Mouse (Mus musculus) left cerebral cortex, postnatal 14 days (tissue): ENCODE results near the gene Bnip2. TPM values are rescaled to one million over a fixed set of nuclear protein-coding genes. Genes with fewer than 3 reads are reported as not detected.
"Not testable (repeated sequence)": the region's sequence is repeated elsewhere in the genome, so short reads cannot be mapped to it uniquely, and the experiment has no call there.

ENCODE experiments used
- DNase-seq, 2 experiments: peaks; one replicate each; pipeline ENCODE4 v3.0.0; 2021 to 2022; ENCODE audit warnings: low spot score in 2 of 2, mixed read lengths in 1 of 2
- intact Hi-C: fragments of 180-260 bp; cut with DNase I; formaldehyde crosslinking; loops from one replicate; pipeline ENCODE4 v1.15.1; 2025
- total RNA-seq, 2 experiments: library from RNA; stranded (reverse); gene quantifications; 2 replicates each; pipeline ENCODE4 v1.2.3; 2021

Gene Bnip2
- total RNA-seq, 2 experiments from 2014 or later: 43.2 to 44.6 TPM

DNA sequence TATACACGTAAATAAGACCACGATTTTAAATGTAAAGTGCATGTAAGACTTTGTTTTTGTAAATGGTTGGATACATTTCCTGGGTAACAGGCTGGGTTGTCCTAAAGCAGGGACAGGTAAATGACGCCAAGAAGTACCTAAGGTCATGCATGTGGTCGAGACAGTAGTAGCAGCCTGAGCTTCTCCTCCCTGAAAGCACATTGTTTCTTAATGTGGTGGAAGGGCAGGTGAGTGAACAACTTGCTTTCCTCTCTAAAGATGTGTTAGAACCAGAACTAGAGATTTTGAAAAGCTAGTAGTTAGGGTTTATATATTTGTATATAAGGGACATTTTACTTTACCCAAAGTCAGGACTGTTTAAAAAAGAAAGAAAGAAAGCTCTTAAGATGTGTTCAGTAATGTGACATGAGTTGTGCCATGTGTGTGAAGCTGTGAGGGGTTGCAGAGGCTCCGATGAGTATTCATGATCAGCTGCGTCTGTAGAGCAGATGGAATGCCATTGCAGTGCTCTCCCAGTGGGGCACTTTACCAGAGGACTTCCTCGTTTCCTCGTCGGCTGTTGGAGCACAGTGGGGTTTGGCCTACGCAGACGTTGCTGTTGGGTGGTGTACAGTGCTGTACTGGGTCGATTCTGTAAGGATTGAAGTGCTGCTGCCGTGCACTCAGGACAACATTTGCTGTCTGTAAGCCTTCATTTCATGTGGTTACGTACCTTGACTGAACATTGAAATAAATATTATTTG lies 18.4 kb downstream of the Bnip2 start:
- intact Hi-C loops: no loop called here
- DNase-seq: no peak

DNA sequence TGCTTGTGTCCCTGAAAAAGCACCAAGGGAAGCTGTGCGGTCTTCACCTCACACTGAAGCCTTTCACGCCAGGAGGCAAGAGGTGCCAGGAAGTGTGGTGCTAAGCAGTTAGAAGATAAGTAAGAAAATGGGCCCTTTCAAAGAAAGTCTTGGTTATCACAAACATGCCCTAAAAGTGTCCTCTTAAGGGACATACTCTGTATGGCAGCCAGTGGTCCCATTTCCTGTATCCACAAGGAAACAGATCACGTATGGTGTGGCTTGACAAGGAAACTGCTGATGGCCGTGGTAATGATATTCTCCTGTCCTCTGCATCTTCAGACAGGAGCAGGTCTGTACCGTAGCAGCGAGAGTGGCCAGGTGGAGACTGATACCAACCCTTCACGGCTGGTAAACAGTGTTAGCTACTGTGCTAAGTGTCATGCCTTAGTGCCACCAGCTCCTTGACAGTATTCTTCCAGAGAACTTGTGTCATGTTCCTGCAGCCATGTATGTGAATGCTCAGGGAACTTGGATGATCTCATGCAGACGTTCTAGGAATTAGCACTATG lies 20.6 kb downstream of the Bnip2 start:
- DNase-seq: no peak
- intact Hi-C loops: no loop called here

- intact Hi-C loops: no loop called here
- DNase-seq: no peak
Measured at GRCm38 (mm10) chr9:70010781-70011473, 21.7 kb downstream of the Bnip2 start.

DNA sequence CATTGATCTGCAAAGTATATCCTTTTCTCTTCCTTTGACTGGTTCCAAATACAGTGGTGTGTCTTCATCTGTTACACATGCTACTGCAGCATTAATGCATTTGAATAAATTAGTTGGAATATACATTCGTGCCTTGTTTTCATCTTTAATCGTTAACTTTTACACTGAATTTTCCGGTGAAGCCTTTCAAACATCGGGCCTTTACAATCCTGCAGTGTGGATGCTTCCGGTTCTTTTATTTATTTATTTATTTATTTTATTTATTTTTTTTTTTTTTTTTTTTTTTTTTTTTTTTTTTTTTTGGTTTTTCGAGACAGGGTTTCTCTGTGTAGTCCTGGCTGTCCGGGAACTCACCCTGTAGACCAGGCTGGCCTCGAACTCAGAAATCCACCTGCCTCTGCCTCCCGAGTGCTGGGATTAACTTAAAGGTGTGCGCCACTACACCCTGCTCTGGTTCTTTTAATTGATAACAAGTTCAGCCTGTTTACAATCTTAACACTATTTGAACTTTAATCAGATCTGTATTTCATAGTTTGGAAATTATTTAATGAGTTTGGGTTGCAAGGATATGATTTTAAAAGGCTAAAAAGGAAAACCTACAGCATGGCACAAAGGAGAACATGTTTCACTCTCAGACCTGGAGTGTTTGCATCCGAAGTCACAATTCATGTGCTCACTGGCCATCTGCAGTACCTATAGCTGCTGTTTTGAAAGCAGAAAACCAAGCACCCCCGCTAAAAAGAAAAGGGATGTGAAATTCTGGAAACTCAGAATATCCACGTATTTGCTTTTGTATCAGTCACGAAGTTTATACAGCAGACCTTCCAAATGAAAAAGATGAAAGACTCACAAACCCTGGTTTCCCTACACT lies 22.5 kb downstream of the Bnip2 start:
- intact Hi-C loops: no loop called here
- no peak for DNase-seq

- intact Hi-C loops: no loop called here
- peak; percentile 91 to 94 for DNase-seq
Measured at GRCm38 (mm10) chr9:70012408-70012901, 23.2 kb downstream of the Bnip2 start, which contains the start of gene Gtf2a2. Gene Gtf2a2 (plus strand): TSS chr9:70012550.

DNA sequence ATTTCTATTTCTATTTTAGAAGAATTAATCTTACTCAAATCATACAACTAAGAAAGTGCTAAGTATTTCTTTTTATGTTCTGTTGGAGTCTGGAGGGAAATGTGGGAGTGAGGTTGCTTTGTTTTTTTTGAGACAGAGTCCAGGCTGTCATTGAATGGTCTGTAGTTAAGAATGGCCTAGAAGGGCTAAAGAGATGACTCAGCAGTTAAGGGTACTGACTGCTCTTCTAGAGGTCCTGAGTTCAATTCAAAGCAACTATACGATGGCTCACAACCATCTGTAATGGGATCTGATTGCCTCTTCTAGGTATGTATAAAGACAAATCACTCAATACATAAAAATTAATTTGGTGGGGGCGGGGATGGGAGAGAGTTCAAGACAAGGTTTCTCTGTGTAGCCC lies 26.4 kb downstream of the Bnip2 start:
- intact Hi-C loops: loop anchor here (5.0 kb wide), 1 partner anchor 62 kb away; no protein-coding TSS in a partner anchor
- DNase-seq: no peak

- peak in 1 of 2 experiments; percentile 35 for DNase-seq
- intact Hi-C loops: loop anchor here (5.0 kb wide), 1 partner anchor 58 kb away; no protein-coding TSS in a partner anchor
Measured at GRCm38 (mm10) chr9:70018879-70019278, 29.6 kb downstream of the Bnip2 start.

GRCm38 (mm10) chr9:70021610-70022009 lies 32.3 kb downstream of the Bnip2 start:
- no peak for DNase-seq
- intact Hi-C loops: no loop called here

- DNase-seq: no peak
- intact Hi-C loops: no loop called here
Measured at GRCm38 (mm10) chr9:70022083-70022482, 32.8 kb downstream of the Bnip2 start.

- intact Hi-C loops, DNase-seq: not testable (repeated sequence)
Measured at GRCm38 (mm10) chr9:70023615-70024014, 34.3 kb downstream of the Bnip2 start.

DNA sequence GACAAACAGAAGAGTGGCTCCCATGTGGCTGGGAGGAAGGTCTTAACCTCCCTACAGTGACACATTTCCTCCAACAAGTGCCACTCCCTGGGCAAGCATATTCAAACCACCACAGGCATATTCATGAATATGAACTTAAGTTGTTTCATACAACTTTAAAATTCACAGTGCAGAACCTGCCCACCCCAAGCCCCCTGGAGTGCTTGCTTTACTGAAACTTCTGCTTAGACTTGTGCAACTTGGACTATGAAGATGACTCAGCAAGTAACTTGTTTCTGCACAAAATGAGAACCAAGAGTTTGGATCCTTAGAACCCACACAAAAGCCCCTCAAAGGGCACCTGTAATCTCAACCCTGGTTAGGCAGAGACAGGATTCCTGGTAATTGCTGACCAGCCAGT lies 35.4 kb downstream of the Bnip2 start:
- no peak for DNase-seq
- intact Hi-C loops: no loop called here

GRCm38 (mm10) chr9:70025365-70026012 lies 36.2 kb downstream of the Bnip2 start:
- DNase-seq: no peak
- intact Hi-C loops: no loop called here

DNA sequence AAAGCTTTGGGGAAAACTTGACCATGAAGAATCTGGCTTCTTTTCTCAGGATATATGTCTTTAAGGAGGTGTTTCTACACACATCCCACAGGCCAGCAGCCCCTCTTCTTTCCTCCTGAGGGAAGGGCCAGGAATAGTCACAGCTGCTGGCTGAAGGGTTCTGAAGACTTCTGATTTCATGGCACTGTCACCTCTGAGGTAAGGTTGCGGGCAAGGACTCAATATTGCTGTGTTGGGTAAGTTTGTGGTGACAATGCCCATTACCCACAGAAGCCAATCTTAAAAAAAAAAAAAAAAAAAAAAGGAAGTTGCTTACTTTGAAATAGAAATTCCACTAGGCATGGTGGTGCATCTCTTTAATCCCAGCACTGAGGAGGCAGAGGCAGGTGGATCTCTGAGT lies 42.9 kb downstream of the Bnip2 start:
- DNase-seq: no peak
- intact Hi-C loops: no loop called here

GRCm38 (mm10) chr9:70033056-70033455 lies 43.8 kb downstream of the Bnip2 start:
- intact Hi-C loops: no loop called here
- DNase-seq: no peak

DNA sequence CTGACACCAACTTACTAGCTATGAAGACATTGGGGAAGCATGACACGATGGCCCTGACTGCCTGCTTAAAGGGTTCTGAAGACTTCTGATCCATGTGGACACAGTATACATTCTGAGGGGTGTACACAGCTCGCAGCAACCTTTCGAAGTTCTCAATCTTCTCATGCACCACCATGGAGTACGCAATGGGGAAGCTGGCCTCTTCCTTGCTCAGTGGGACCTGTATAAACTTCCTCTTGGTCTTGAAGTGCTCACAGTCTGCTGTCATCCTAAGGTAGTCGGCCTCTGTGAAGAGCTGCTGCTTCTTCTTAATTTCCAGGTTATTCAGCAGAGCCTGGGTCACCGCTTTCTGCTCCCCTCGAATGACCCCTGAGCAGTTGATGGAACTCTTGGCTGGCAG lies 45.4 kb downstream of the Bnip2 start:
- no peak for DNase-seq
- intact Hi-C loops: no loop called here

- no peak for DNase-seq
- intact Hi-C loops: no loop called here
Measured at GRCm38 (mm10) chr9:70036646-70037045, 47.4 kb downstream of the Bnip2 start.

DNA sequence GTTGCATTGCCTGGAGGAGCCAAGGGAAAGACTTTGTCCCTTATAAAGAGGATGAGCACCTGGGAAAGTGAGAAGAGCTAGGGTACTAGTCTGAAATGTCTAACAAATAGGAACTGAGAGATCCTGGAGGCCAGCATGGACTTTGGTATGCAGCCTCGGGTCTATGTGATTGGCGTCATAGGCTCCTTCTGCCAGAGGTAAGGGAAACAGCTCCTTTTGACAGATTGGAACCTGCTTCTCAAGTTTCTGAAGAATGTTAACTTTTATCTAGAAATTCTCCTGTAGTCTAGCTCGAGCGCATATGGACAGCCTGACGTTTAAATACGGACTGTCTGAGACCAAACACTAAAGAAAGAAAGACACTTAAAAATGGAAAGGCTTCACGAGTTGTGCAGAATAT lies 48.7 kb downstream of the Bnip2 start, which contains the start of gene Gcnt3:
TSS of gene Gcnt3 (minus strand) at position 101 of the 400 bp plus-strand sequence.
- no peak for DNase-seq
- intact Hi-C loops: no loop called here

DNA sequence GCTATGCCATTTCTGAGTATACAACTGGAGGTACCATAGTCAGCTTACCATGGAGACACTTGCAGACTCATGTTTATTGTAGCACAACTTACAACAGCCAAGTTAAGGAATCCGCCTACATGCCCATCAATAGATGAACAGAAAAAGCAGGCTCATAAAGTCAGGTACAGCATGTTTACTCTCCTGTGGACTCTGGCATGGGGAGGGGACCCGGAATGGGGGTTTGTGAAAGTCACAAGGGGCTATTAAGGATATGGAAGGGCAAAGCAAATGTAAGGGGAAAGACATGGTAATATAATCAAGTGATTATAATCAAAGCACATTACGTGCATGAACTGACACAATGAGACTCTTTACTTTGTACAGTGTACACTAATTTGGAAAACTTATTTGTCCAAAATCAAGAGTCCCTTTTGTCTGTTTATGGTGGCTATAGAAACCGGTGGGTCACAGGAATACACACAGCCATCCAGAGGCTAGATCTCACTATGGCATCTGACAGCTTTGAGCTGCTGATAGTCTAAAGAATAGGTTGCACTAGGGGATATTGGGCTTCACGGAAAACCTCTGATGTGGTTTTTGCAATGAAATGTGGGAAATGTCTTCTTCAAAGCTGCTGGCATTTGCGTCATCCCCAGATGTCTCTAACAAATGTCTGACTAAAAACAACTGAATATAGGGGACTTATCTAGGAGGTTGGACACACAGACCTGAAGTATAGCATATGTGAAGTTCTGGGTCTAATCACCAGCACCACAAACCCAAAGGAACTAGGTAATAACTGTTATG lies 50.5 kb downstream of the Bnip2 start:
- DNase-seq: no peak
- intact Hi-C loops: no loop called here
